Mouse (Mus musculus): ENCODE measurements around the gene Ushbp1. TPM values are rescaled to one million over a fixed set of nuclear protein-coding genes. Genes with fewer than 3 reads are reported as not detected.

The Ushbp1 gene
- polyA plus RNA-seq, 1 experiment: 0.03 TPM

GRCm38 (mm10) chr8:71397701-71398100 is 2.1 kb upstream of the Ushbp1 start:
- Histone ChIP-seq H3K4me3 (replicated peaks) (peak overlapping the region; percentile 70), H3K4me1 (ENCODE audit: control insufficient read depth) (peaks cover 35% of the 10 kb centered on the region), H3K27me3 (ENCODE audit: control insufficient read depth) (no peaks in the 10 kb centered on the region), H3K9me3 (ENCODE audit: control insufficient read depth, low read length) (no peaks in the 10 kb centered on the region), H3K36me3 (ENCODE audit: control insufficient read depth) (peaks cover 36% of the 10 kb centered on the region)
- TF ChIP-seq GATA1 (IDR thresholded peaks at IDR 0.05; ENCODE audit: low read length) (no peak), TAL1 (IDR thresholded peaks at IDR 0.05; ENCODE audit: low read length) (no peak)

- peaks cover 32% of the 10 kb centered on the region for H3K36me3 ChIP-seq (ENCODE audit: control insufficient read depth)
- H3K9me3 ChIP-seq (ENCODE audit: control insufficient read depth, low read length): no peaks in the 10 kb centered on the region
- peaks cover 35% of the 10 kb centered on the region for H3K4me1 ChIP-seq (ENCODE audit: control insufficient read depth)
- TF ChIP-seq TAL1 (IDR thresholded peaks at IDR 0.05; ENCODE audit: low read length) (no peak), GATA1 (IDR thresholded peaks at IDR 0.05; ENCODE audit: low read length) (no peak)
- H3K27me3 ChIP-seq (ENCODE audit: control insufficient read depth): no peaks in the 10 kb centered on the region
- H3K4me3 ChIP-seq (replicated peaks): peak within 1 kb of the TSS; percentile 70
Observed at GRCm38 (mm10) chr8:71396639-71397305, 1.2 kb upstream of the Ushbp1 start, which contains the start of gene Babam1. TSS of gene Babam1 (plus strand) at chr8:71396861.

GRCm38 (mm10) chr8:71395071-71395470 is 531 bp downstream of the Ushbp1 start:
- Histone ChIP-seq H3K9me3 (ENCODE audit: control insufficient read depth, low read length) (no peaks in the 10 kb centered on the region), H3K36me3 (ENCODE audit: control insufficient read depth) (peaks cover 20% of the 10 kb centered on the region), H3K4me1 (ENCODE audit: control insufficient read depth) (peaks cover 35% of the 10 kb centered on the region), H3K27me3 (ENCODE audit: control insufficient read depth) (no peaks in the 10 kb centered on the region), H3K4me3 (replicated peaks) (no peak overlapping the region)
- TF ChIP-seq TAL1 (IDR thresholded peaks at IDR 0.05; ENCODE audit: low read length) (no peak), GATA1 (IDR thresholded peaks at IDR 0.05; ENCODE audit: low read length) (no peak)

GRCm38 (mm10) chr8:71394481-71394880 is 1.1 kb downstream of the Ushbp1 start:
- H3K4me3 ChIP-seq (replicated peaks): no peak overlapping the region
- no peaks in the 10 kb centered on the region for H3K27me3 ChIP-seq (ENCODE audit: control insufficient read depth)
- no peaks in the 10 kb centered on the region for H3K9me3 ChIP-seq (ENCODE audit: control insufficient read depth, low read length)
- H3K36me3 ChIP-seq (ENCODE audit: control insufficient read depth): peaks cover 17% of the 10 kb centered on the region
- no peak for TF ChIP-seq TAL1 (IDR thresholded peaks at IDR 0.05; ENCODE audit: low read length)
- no peak for TF ChIP-seq GATA1 (IDR thresholded peaks at IDR 0.05; ENCODE audit: low read length)
- peaks cover 35% of the 10 kb centered on the region for H3K4me1 ChIP-seq (ENCODE audit: control insufficient read depth)

GRCm38 (mm10) chr8:71392871-71393270 is 2.7 kb downstream of the Ushbp1 start:
- Histone ChIP-seq H3K4me1 (ENCODE audit: control insufficient read depth) (peaks cover 32% of the 10 kb centered on the region), H3K9me3 (ENCODE audit: control insufficient read depth, low read length) (no peaks in the 10 kb centered on the region), H3K36me3 (ENCODE audit: control insufficient read depth) (peaks cover 4% of the 10 kb centered on the region), H3K27me3 (ENCODE audit: control insufficient read depth) (no peaks in the 10 kb centered on the region), H3K4me3 (replicated peaks) (no peak overlapping the region)
- TF ChIP-seq TAL1 (IDR thresholded peaks at IDR 0.05; ENCODE audit: low read length) (no peak), GATA1 (IDR thresholded peaks at IDR 0.05; ENCODE audit: low read length) (no peak)

- no peak for TF ChIP-seq TAL1 (IDR thresholded peaks at IDR 0.05; ENCODE audit: low read length)
Observed at GRCm38 (mm10) chr8:71392391-71392790, 3.2 kb downstream of the Ushbp1 start.

GRCm38 (mm10) chr8:71391696-71392095 is 3.9 kb downstream of the Ushbp1 start:
- no peak for TF ChIP-seq GATA1 (IDR thresholded peaks at IDR 0.05; ENCODE audit: low read length)
- no peak for TF ChIP-seq TAL1 (IDR thresholded peaks at IDR 0.05; ENCODE audit: low read length)
- H3K36me3 ChIP-seq (ENCODE audit: control insufficient read depth): no peaks in the 10 kb centered on the region
- peaks cover 23% of the 10 kb centered on the region for H3K4me1 ChIP-seq (ENCODE audit: control insufficient read depth)
- no peak overlapping the region for H3K4me3 ChIP-seq (replicated peaks)
- no peaks in the 10 kb centered on the region for H3K27me3 ChIP-seq (ENCODE audit: control insufficient read depth)
- H3K9me3 ChIP-seq (ENCODE audit: control insufficient read depth, low read length): no peaks in the 10 kb centered on the region

More at GRCm38 (mm10) chr8:71392391-71392790, 3.2 kb downstream of the Ushbp1 start:
- peaks cover 27% of the 10 kb centered on the region for H3K4me1 ChIP-seq (ENCODE audit: control insufficient read depth)
- H3K36me3 ChIP-seq (ENCODE audit: control insufficient read depth): no peaks in the 10 kb centered on the region
- no peaks in the 10 kb centered on the region for H3K9me3 ChIP-seq (ENCODE audit: control insufficient read depth, low read length)
- H3K4me3 ChIP-seq (replicated peaks): no peak overlapping the region
- H3K27me3 ChIP-seq (ENCODE audit: control insufficient read depth): no peaks in the 10 kb centered on the region

GRCm38 (mm10) chr8:71388267-71388666 is 7.3 kb downstream of the Ushbp1 start:
- TF ChIP-seq TAL1 (IDR thresholded peaks at IDR 0.05; ENCODE audit: low read length): no peak
- no peak for TF ChIP-seq GATA1 (IDR thresholded peaks at IDR 0.05; ENCODE audit: low read length)
- Histone ChIP-seq H3K9me3 (ENCODE audit: control insufficient read depth, low read length) (no peaks in the 10 kb centered on the region), H3K36me3 (ENCODE audit: control insufficient read depth) (no peaks in the 10 kb centered on the region), H3K4me3 (replicated peaks) (no peak overlapping the region), H3K4me1 (ENCODE audit: control insufficient read depth) (peaks cover 4% of the 10 kb centered on the region), H3K27me3 (ENCODE audit: control insufficient read depth) (peaks cover 7% of the 10 kb centered on the region)

- H3K9me3 ChIP-seq (ENCODE audit: control insufficient read depth, low read length): peaks cover 5% of the 10 kb centered on the region; the same call in 1 of the 2 replicates
- no peak overlapping the region for H3K4me3 ChIP-seq (replicated peaks)
- peaks cover 33% of the 10 kb centered on the region for H3K27me3 ChIP-seq (ENCODE audit: control insufficient read depth)
- TF ChIP-seq GATA1 (IDR thresholded peaks at IDR 0.05; ENCODE audit: low read length) (no peak), TAL1 (IDR thresholded peaks at IDR 0.05; ENCODE audit: low read length) (no peak)
- H3K4me1 ChIP-seq (ENCODE audit: control insufficient read depth): peaks cover 16% of the 10 kb centered on the region
- no peaks in the 10 kb centered on the region for H3K36me3 ChIP-seq (ENCODE audit: control insufficient read depth)
Observed at GRCm38 (mm10) chr8:71385212-71385835, 10.3 kb downstream of the Ushbp1 start.

Data from erythroblast, embryonic 14.5 days (primary cell).